Mouse (Mus musculus) myocyte (in vitro differentiated cells): ENCODE data around the gene Dnmbp.

Experiments used
- E2F4 ChIP-seq: IDR thresholded peaks from one replicate; pipeline ENCODE4 v1.6.1; 2011; ENCODE audit warnings: mild to moderate bottlenecking, control low read depth, moderate library complexity; ENCODE audit not compliant: insufficient read depth
- MAX ChIP-seq: IDR thresholded peaks from one replicate; pipeline ENCODE4 v1.6.1; 2011; ENCODE audit warnings: low read depth, mild to moderate bottlenecking, control low read depth
- MYOD1 ChIP-seq, 3 experiments: IDR thresholded peaks; one replicate each; pipeline ENCODE4 v1.6.1; 2011; ENCODE audit warnings: control low read depth in 2 of 3, low read depth in 2 of 3, mild to moderate bottlenecking in 2 of 3, moderate library complexity in 1 of 3; ENCODE audit not compliant: insufficient read length in 2 of 3, control insufficient read depth in 1 of 3
- MYOG ChIP-seq, 3 experiments: IDR thresholded peaks; one replicate each; pipeline ENCODE4 v1.6.1; 2011; ENCODE audit warnings: control low read depth in 2 of 3, low read depth in 2 of 3, mild to moderate bottlenecking in 2 of 3; ENCODE audit not compliant: insufficient read length in 2 of 3, control insufficient read depth in 1 of 3, insufficient read depth in 1 of 3
- POLR2A ChIP-seq: IDR thresholded peaks from one replicate; pipeline ENCODE4 v1.6.1; 2011; ENCODE audit warnings: low read depth, mild to moderate bottlenecking, control low read depth, moderate library complexity; ENCODE audit not compliant: insufficient read length
- REST ChIP-seq: IDR thresholded peaks from one replicate; pipeline ENCODE4 v1.6.1; 2011; ENCODE audit warnings: mild to moderate bottlenecking, control low read depth, moderate library complexity; ENCODE audit not compliant: insufficient read depth, insufficient read length
- TCF12 ChIP-seq: IDR thresholded peaks from one replicate; pipeline ENCODE4 v1.6.1; 2011; ENCODE audit warnings: mild to moderate bottlenecking, control low read depth; ENCODE audit not compliant: poor library complexity, insufficient read depth, severe bottlenecking
- USF1 ChIP-seq: IDR thresholded peaks from one replicate; pipeline ENCODE4 v1.6.1; 2011; ENCODE audit warnings: low read depth, mild to moderate bottlenecking, control low read depth, moderate library complexity

GRCm38 (mm10) chr19:43974221-43974620 lies 34.2 kb upstream of the Dnmbp start:
- TF ChIP-seq TCF12 (no peak), MYOD1 (IDR thresholded peaks at IDR 0.05; ENCODE audit: control insufficient read depth in 1 of 3, insufficient read length in 2 of 3, low read depth in 2 of 3) (no peak), MAX (no peak), E2F4 (no peak), POLR2A (no peak), USF1 (no peak), REST (no peak), MYOG (IDR thresholded peaks at IDR 0.05; ENCODE audit: control insufficient read depth in 1 of 3, insufficient read depth in 1 of 3, insufficient read length in 2 of 3, low read depth in 2 of 3) (no peak)
